Mouse (Mus musculus): ENCODE data around the gene Gm5901.
A peak's percentile ranks its signal among the peaks of the same experiment; 100 is the strongest.

Gm5901 gene

DNA sequence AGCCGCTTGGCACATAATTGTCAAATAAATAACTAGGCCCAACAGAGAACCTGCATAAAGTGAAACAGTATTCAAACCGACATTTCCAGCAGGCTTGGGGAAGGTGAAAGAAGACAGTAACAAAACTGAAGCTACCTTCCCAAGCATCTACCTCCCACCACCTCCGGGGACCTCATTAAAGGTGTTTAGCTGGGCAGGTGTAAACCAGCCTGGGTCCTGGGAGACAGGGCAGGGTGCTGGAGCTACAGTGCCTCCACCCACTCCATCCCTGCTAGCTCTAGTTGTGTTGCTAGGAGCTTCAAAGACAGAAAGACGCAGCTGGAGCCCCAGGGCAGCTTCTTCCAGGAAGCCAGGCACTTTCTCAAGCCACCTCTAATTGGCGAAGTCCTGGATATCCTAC, 29.4 kb downstream of the Gm5901 start, which contains the start of gene Cnga4:
Cnga4 (plus strand) TSS at position 301 of the 400 bp plus-strand sequence.
- DNase-seq (ENCODE audit: low spot score): no peak

DNA sequence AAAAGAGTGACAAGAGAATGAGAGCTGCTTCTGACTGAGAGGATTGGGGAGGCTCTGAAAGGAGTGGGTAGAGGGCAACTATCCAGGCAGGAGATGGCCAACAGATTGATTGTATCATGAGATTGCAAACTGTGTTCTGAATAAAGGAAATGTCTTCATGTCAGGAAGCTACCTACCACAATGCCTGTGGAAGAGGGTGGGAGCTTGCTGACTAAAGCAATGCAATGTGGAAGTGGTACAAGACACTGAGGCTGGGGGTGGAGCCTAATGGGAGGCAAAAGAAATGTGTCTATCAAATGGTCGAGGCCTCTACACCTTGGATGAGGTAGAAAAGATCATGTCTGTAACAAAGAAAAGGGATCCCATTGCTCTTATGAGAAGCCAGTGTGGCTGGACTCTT, 31.5 kb downstream of the Gm5901 start:
- no peak for DNase-seq (ENCODE audit: low spot score)

DNA sequence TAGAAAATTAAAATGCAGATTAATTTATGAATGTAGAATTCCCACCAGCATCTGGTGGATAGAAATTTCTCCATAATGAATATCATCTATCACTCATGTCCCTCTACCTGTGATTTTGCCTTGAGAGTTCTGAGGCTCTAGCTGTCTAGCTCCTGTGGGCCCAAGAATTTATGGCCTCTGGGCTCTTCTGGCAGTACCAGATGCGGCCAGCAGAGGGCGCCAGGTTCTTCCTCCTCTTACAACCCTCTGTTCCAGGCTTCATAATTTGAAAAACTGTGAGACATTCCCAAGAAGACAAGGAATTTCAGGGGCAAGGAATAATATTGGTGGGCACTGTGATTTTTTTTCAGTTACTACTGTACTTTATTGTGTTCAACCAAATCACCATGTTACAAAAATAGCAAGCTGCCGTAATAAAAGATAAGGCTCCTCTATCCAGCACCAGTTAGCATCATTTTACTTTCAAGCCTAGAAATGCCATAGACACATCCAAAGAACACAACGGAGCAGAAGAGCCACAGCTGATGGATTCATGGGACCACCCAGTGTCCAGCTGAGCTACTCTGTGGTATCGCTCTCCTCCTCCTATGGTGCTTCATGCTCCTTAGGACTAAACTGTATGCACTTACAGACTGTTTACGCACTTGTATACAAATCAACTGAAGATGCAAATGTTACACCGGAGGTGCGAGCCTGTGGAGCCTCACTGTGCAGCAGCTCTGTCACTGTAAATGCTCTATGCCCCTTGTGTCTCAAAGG, 37.2 kb downstream of the Gm5901 start:
- DNase-seq (ENCODE audit: low spot score): peak; percentile 68

DNA sequence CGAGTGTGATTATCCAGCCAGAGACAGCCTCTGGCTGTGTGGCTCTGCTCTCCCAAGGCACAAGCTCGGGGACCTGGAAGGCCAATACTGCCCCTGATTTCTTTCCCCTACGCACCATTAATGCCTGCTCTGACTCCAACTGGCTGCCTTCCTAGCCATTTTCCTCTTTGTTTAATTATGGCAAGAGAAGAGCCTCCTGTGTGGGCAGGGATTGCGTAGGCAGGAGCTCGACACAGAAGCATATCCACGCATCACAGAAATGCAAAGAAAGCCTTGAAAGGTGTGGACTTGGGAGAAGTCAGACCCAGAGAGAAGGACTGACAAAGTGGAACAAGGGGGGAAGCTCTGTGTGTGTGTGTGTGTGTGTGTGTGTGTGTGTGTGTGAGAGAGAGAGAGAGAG, 39.5 kb downstream of the Gm5901 start:
- no peak for DNase-seq (ENCODE audit: low spot score)

DNA sequence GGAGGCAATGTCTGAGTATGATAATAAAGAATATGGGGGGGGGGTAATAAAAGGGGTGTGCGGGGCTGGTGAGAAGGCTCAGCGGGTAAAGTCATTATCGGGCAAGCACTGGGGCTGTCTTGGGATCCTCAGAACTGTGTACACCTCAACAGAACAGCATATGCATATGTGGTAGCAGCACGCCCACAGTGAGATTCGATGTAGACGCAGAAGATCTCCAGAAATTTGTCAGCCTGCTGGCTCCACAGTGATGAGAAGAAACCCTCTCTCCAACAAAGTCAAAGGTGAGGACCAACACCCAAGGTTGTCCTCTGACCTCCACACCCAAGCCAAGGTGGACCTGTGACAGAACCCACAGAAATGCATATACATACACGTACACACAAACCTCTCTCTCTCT, 41.7 kb downstream of the Gm5901 start:
- no peak for DNase-seq (ENCODE audit: low spot score)

DNA sequence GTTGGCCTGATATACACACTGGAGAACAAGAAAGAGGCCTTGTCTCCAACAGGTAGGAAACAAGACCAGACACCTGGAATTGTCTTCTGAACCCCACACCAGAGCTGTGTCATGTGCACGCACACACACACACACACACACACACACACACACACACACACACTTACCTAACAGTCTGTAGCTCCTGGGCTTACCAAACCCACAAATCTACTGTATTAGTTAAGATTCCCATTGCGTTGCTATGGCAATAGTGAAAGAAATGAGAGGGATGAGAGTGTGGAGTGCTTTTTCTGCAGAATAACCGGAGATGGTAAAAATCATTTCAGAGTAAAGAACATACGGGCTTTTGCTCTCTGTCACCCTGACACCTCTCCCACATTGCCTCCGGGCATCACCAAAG, 43.3 kb downstream of the Gm5901 start:
- DNase-seq (ENCODE audit: low spot score): no peak

DNA sequence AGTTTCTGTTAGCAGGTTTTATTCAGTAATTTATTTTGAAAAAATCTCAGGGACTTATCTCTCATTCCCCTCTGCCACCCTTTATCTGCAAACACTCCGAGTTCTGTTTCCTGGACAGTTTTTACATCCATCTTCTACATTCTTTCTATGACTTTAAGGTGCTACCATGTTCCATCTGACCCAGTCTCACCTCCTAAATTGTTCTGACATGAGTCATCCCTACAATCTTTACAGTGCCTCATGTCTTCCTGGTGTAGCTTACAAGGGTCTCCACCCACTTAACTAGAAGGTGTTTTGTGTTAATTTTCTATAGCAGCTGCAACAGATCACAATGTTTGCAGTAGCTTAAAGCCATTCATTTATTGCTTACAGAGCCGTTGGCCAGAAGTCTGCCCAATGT, 46.1 kb downstream of the Gm5901 start:
- no peak for DNase-seq (ENCODE audit: low spot score)

DNA sequence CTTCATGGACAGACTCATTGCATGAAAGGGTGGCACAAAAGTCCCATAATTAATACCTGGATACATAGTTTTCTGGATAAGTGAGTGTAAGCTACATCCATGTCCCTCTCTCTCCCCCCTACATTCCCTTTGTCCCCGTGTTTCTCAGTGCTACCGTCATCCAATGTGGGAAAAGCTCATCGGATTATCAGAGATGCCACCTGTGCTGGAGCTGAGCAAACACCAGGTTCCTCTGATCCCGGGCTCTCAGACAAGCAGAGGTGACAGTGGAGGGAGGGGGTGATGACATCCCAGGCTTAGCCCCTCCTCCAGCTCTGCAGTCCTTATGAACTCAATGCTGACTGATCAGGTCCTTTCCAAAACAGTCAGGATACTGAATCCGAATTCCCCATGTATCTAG, 49.5 kb downstream of the Gm5901 start:
- DNase-seq (ENCODE audit: low spot score): no peak

DNA sequence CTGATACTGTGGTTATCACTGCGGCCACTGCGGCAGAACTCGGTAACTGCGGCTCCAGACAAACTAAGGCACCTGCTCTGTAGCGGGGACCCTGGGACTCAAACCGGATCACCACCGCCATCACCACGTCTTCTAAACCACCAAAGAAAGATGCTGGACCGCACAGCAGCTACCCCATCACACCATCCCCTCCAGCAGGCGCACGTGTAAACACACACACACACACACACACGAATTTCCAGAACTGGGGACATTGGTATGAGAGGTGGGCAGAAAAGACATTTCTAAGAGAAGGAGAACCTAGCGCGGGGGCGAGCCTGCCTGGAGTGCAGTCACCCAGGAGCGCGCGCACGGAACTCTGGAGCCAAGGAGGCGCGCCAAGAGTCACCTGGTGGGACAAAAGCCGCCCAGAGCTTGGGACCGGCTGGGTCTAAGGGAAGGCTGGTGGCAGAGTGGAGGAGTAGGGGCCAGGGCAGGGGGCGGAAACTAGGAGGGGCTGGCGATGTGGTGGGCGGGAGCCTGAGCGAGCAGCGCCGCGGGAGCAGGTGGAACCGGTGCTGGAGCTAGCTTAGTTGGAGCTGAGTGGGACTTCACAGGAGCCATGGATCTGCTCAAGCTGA, 50.7 kb downstream of the Gm5901 start, which contains the start of gene Cckbr:
Cckbr (plus strand) TSS at position 308 of the 620 bp plus-strand sequence.
- DNase-seq (ENCODE audit: low spot score): no peak

DNA sequence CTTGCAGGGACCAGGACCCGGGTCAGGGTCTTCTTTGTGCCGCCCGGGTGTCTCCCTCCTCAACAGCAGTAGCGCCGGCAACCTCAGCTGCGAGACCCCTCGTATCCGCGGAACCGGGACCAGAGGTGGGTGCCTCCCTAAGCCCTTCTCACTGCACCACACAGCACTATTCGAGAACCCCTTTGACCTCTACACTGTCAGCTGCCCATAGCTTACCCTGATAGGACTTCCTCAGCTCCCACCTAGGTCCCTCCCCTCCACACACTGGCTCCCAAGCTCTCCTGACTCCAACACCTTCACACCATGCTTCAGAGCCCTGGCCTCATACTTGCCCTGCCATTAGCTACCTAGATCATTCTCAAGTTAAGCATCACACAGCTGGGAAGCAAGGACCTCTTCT, 51.2 kb downstream of the Gm5901 start:
- DNase-seq (ENCODE audit: low spot score): no peak

All from lung, postnatal 25 days (tissue).